Mouse (Mus musculus) embryonic stem cell, embryonic (primary cell): Measurements from ENCODE around the gene Gbp9.
"Not testable (repeated sequence)": the region's sequence is repeated elsewhere in the genome, so short reads cannot be mapped to it uniquely, and the experiment has no call there.

Experiments
- CTCF ChIA-PET, 4 experiments: fragments of 300-600 bp in 2 of 4; fragments of 350-600 bp in 2 of 4; sonication (Branson Sonifier 250); formaldehyde crosslinking; loops; one replicate each; lab custom pipeline; 2022; ENCODE audit warnings: inconsistent platforms in 2 of 4; lab: Charles Lee
- POLR2A ChIA-PET, 4 experiments: fragments of 300-600 bp in 2 of 4; fragments of 350-600 bp in 2 of 4; sonication (Branson Sonifier 250); formaldehyde crosslinking; loops; one replicate each; lab custom pipeline; 2022; ENCODE audit warnings: antibody characterized with exemption in 4 of 4, inconsistent platforms in 1 of 4; lab: Charles Lee

The Gbp9 gene

GRCm38 (mm10) chr5:105139409-105140088 is at the start of gene Gbp9, which contains the start of the genes Gbp8 and Gbp4:
Gene Gbp9 (minus strand): TSS chr5:105139539.
Gene Gbp8 (minus strand): TSS chr5:105139540.
Gene Gbp4 (minus strand): TSS chr5:105139586.
- POLR2A ChIA-PET: interaction anchor here in 1 of 4 experiments (0.6 to 1.3 kb wide), 2 partner anchors 15 to 206 kb away, joined by 3 read pairs; no protein-coding TSS in a partner anchor
- CTCF ChIA-PET: interaction anchor here in 1 of 4 experiments (0.7 kb wide), 1 partner anchor 799 kb away, joined by 3 read pairs; no protein-coding TSS in a partner anchor

- ChIA-PET CTCF (no interaction called here), POLR2A (interaction anchor here in 1 of 4 experiments (0.6 to 0.7 kb wide), 2 partner anchors 78 to 154 kb away, joined by 3 read pairs; no protein-coding TSS in a partner anchor)
Measured at GRCm38 (mm10) chr5:105181446-105181845, 42.1 kb upstream of the Gbp9 start.

DNA sequence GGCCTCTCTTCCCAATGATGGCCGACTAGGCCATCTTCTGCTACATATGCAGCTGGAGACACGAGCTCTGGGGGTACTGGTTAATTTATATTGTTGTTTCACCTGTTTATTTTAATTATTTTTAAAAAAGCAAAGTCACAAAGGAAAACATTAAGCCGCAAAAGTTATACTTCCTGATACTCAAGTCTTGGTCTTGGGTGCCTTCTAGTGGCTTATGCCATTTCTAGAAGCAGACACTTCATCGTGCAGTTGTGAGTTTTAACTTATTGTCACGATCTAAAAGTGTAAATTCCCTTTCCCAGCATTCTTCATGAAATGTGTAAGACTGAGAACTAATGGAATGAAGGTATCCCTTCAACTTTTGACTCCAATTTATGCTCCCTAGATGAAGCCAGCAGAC is 17.2 kb upstream of the Gbp9 start:
- POLR2A ChIA-PET: no interaction called here
- CTCF ChIA-PET: no interaction called here

DNA sequence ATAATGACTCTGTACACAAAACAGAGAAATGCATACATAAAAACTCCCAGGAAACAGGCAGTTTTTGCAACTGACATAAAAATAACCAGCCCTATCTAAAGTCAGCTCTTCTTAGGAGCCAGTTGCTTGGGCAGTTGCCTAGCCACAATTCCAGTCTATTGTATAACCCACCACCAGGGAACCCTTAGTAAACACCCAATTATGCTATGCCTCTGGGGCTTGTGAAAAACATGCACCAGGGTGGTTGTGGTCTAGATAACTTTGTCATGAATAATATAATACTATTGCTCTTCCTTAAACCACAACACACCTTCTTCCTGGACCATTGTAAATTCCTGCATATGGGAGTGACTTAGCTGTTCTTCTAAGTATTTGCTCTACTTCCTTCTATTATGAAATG is 14.7 kb upstream of the Gbp9 start:
- POLR2A ChIA-PET: no interaction called here
- CTCF ChIA-PET: no interaction called here

DNA sequence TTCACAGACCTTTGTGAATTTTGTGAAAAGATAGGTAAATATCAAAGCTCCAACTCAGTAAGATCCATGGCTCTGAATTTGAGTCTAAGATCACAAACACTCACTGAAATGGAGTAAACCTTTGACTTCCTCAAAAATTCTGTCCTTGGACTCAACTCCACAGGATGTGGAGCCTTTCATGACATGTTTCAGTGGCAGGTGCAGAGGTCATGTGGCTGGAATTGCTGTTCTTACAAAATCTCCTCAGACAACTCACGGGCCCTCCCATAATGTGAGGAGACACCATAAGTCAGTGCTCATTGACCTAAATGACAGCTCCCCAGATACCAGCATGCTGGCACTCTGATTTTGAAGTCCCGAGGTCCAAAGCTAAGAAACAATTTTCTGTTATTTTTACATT is 8.7 kb upstream of the Gbp9 start:
- POLR2A ChIA-PET: interaction anchor here in 1 of 4 experiments (0.6 kb wide), 1 partner anchor 15 kb away, joined by 6 read pairs; no protein-coding TSS in a partner anchor

DNA sequence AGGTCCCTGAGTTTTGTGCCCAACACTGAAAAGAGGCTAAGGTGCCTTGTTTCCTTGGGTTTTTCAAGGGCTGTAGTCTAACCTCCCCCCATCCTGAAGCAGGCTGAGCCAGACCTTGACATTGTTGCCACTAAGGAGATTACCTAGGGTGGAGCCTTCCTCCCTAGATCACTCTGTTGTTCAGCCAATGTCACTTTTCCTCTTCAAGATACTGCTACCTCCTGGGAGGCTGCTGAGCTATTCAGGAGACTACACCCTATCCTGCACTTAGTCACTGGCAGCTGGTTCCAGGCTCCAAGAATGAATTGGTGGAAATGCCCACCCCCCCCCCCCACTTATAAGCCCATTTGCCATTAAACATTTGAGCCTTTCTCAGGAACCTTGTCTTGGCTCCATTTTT is 7.1 kb upstream of the Gbp9 start:
- ChIA-PET CTCF (interaction anchor here in 1 of 4 experiments (0.6 kb wide), 1 partner anchor 259 kb away, joined by 3 read pairs; no protein-coding TSS in a partner anchor), POLR2A (interaction anchor here in 2 of 4 experiments (0.6 to 0.9 kb wide), 4 partner anchors 10 to 300 kb away, joined by 3 to 6 read pairs (median 3); no protein-coding TSS in a partner anchor)

More for the DNA sequence above, 8.7 kb upstream of the Gbp9 start:
- CTCF ChIA-PET: not testable (repeated sequence)

DNA sequence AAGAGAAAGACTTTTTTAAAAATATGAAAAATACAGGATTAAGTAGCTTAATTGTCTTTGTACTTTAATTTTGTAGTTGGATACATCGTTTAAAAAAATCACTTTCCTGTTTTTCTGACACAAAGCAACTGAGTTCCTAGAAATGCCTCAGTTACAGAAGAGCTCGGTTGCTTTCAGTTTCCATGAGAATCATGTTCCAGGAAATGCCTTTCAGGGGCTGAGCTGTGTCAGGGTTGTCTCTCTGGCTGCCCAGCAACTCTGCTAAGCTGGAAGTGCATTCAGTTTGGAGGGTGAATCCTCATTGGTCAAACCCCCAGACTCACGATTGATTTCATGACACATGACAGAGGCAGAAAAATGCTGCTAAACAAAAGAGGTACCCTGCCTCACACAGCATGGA is 6.4 kb upstream of the Gbp9 start:
- POLR2A ChIA-PET, CTCF ChIA-PET: not testable (repeated sequence)

DNA sequence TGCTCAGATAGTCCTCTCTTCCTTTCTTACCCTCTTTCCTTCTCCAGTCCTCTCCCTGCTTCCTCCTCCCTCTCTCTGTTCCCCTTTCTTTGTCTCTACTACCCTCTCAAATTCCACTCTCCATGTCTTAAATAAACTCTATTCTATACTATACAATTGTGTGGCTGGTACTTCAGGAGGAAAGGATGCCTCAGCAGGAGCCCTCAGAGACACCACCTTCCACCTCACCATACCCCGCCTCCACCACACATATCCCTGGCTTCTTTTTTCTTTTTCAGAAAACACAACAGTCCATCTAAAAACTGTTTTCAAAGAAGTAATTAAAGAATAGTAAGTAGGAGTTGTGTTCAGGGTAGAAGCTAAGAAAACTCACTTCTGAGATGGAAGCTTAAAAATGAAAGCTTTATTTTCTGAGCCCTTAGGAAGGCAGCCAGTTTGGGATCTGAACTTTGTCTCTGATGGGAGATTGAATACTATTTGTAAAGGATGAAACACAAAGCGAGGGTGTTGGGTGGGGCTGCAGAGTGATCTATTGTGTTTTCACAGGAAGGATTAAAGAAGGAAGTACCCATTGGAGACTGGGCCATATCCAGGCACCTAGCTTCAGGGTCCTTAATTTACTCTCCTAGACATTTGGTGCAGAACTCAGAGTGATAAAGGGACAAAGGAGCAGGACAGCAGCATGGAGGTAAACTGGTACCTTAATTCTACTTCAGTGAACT is 911 bp upstream of the Gbp9 start:
- POLR2A ChIA-PET: interaction anchor here in 1 of 4 experiments (1.3 kb wide), 1 partner anchor 16 kb away, joined by 3 read pairs; no protein-coding TSS in a partner anchor
- CTCF ChIA-PET: not testable (repeated sequence)

DNA sequence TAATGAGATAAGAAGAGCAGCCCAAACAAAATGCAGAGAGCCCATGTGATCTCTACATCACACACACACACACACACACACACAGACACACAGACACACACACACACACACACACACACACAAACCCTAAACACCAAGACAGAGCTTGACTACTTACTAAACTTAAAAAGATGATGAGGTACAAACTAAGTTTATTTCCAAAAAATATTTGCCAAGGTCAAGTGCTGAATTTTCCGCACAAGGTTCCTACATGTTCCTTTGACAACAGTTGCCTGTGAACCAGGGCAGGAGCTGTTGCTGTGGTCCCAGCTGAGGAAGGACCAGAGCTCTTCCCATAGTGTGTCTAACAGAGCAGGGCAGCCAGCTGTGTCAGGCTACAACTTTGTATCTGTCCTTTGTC is 433 bp downstream of the Gbp9 start:
- ChIA-PET POLR2A (no interaction called here), CTCF (no interaction called here)

DNA sequence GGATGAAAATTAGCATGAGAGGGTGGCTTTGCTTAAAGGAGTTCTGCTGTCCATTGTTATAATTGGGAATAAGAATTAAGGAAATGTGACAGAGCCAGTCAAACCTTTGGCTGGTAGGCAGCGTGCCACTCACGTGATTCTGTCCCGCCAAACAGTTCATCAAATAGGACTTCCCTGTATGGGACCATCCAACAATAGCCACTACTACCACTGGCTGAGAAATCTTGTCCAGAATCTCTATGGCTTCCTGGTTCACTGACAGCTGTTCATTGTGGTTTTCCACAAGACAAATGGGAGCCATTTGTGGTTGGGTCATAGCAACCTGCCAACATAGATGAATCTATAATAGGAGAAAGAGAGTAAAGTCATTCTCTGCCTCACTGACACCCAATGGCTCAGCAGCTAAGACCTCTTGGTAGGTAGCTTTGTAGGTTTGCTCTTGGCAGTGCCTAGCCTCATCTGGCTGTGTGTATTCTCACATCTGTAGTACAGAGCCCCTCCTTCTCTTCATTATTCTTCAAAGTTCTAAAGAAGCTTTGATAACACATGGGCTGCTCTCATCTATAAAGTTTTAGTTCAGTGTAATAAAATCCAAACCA is 2.5 kb downstream of the Gbp9 start:
- CTCF ChIA-PET: not testable (repeated sequence)
- POLR2A ChIA-PET: interaction anchor here in 1 of 4 experiments (0.8 kb wide), 1 partner anchor 10 kb away, joined by 3 read pairs; no protein-coding TSS in a partner anchor

GRCm38 (mm10) chr5:105121731-105122130 is 17.6 kb downstream of the Gbp9 start:
- POLR2A ChIA-PET, CTCF ChIA-PET: not testable (repeated sequence)

GRCm38 (mm10) chr5:105115740-105116139 is 23.6 kb downstream of the Gbp9 start:
- CTCF ChIA-PET: no interaction called here
- POLR2A ChIA-PET: no interaction called here

DNA sequence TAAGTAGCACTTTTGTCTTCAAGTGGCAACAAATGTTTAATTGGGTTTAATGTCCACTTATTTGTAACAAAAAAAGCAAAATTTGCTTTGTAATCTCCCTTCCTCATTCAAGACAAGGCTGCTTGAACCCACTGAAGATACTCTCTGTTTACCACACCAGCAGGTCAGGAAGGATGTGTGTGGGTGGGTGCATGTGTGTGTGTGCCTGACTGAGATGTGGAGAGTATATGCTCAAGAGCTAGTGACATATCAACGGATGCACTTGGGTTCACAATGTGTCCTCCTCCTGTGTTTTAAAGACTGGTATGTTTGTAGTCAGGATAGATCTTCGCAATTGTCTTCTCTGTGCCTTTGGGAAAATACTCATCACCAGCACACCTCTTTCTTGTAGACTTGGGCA is 24.6 kb downstream of the Gbp9 start:
- POLR2A ChIA-PET: no interaction called here
- CTCF ChIA-PET: no interaction called here

GRCm38 (mm10) chr5:105113656-105114055 is 25.7 kb downstream of the Gbp9 start:
- CTCF ChIA-PET: no interaction called here
- POLR2A ChIA-PET: no interaction called here

DNA sequence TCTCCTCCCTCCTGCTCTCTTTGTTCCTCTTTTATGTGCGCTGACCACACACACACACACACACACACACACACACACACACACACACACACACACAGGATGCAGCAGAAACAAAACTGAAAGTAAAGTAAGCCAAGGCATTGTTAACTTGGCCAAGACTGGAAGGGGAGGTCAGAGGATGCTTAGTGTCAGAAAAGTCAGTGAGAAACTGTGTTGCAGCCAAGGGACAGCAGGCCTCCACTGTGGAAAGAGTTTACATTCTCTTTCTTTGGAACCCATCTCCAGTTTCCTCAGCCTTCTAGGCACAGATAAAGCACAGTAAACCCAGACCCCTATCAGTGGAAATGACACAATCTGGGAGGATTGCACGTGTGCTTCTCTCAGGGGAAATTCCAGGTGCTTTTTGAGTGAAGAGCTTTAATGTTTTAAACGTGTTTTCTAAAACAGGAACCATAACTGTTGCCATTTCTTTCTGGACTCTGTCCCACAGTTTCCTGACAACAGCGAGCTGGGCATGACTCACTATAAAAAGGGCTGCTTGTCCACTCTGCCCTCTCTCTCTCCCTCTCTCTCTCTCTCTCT is 29.0 kb downstream of the Gbp9 start:
- ChIA-PET CTCF (interaction anchor here in 1 of 4 experiments (0.6 kb wide), 1 partner anchor 75 kb away, joined by 3 read pairs; no protein-coding TSS in a partner anchor), POLR2A (interaction anchor here in 2 of 4 experiments (0.6 to 0.7 kb wide), 2 partner anchors 55 to 468 kb away, joined by 3 read pairs; no protein-coding TSS in a partner anchor)

DNA sequence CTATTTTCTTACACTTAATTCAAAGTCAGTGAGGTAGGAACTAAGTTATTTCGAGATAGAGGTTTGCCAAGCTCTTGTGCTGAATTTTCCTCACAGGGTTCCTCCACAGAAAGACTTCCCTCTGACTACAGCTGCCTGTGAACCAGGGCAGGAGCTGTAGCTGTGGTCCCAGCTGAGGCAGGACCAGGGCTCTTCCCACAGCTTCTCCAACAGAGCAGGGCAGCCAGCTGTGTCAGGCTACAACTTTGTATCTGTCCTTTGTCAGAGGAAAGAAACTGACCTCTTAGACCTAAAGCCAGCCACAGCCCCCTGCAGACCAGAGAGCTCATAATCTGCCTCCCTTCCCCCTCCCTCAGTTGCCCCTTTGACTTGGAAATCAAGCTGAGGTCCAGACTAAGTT is 29.6 kb downstream of the Gbp9 start:
- CTCF ChIA-PET: interaction anchor here in 1 of 4 experiments (0.6 kb wide), 1 partner anchor 74 kb away, joined by 3 read pairs; no protein-coding TSS in a partner anchor
- POLR2A ChIA-PET: interaction anchor here in 2 of 4 experiments (0.6 to 0.7 kb wide), 2 partner anchors 54 to 468 kb away, joined by 3 read pairs; no protein-coding TSS in a partner anchor

DNA sequence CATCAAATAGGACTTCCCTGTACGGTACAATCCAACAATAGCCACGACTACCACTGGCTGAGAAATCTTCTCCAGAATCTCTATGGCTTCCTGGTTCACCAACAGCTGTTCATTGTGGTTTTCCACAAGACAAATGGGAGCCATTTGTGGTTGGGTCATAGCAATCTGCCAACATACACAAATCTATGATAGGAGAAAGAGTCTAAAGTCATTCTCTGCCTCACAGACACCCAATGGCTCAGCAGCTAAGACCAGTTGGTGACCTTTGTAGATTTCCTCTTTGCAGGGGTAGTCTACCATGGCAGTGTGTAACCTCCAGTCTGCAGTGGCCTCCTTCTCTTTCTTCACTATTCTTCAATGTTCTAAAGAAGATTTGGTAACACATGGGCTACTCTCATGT is 33.6 kb downstream of the Gbp9 start:
- CTCF ChIA-PET, POLR2A ChIA-PET: not testable (repeated sequence)

- POLR2A ChIA-PET: no interaction called here
- CTCF ChIA-PET: interaction anchor here in 1 of 4 experiments (0.7 kb wide), 1 partner anchor 20 kb away, joined by 3 read pairs; no protein-coding TSS in a partner anchor
Measured at GRCm38 (mm10) chr5:105081900-105082299, 57.4 kb downstream of the Gbp9 start.

DNA sequence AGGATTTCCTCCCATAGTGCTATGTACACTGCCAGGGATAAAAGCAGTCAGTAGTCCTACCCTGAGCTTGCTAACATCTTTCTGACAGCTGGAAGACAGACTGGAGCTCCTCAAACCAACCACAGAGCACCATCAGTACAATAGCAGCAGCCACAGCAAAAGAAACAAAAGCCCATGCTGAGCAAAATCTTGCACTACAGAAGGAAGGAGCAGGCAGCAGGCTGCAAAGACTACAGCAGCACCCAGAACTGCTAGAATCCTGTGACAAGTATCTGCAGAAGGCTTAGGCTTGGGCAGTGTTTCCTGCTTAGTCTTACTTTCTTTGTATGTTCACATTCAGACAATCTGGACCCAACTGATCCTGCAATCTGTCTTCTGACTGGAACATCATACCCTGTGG is 71.0 kb downstream of the Gbp9 start:
- POLR2A ChIA-PET, CTCF ChIA-PET: not testable (repeated sequence)
